Mouse (Mus musculus) kidney, postnatal 0 days (tissue): ENCODE results near the gene Mprip. TPM values are rescaled to one million over a fixed set of nuclear protein-coding genes. Genes with fewer than 3 reads are reported as not detected.
A peak's percentile ranks its signal among the peaks of the same experiment; 100 is the strongest.

Experiments
- ATAC-seq: fragments of 200-750 bp; cut with Nextera tagmentation; replicated peaks from 2 replicates; pipeline ENCODE4 v1.8.0; 2017; ENCODE audit warnings: low read depth, moderate number of reproducible peaks, moderate TSS enrichment, moderate library complexity; ENCODE audit not compliant: low FRiP score
- DNase-seq: peaks from one replicate; pipeline ENCODE4 v3.0.0-alpha.2; 2016; ENCODE audit warnings: low spot score
- H3K27ac ChIP-seq: fragments of 300-500 bp; sonication (generic); 2 replicates; pipeline ENCODE4 v1.5.1; 2014; ENCODE audit warnings: mild to moderate bottlenecking
- H3K27me3 ChIP-seq: fragments of 300-500 bp; sonication (generic); 2 replicates; pipeline ENCODE4 v1.6.1; 2014; ENCODE audit warnings: low read length, mixed read lengths; ENCODE audit not compliant: insufficient read depth
- H3K36me3 ChIP-seq: fragments of 300-500 bp; sonication (generic); 2 replicates; pipeline ENCODE4 v1.6.1; 2014; ENCODE audit warnings: low read length, mixed read lengths; ENCODE audit not compliant: insufficient read depth
- H3K4me1 ChIP-seq: fragments of 300-500 bp; sonication (generic); replicated peaks from 2 replicates; pipeline ENCODE4 v1.6.1; 2014; ENCODE audit warnings: antibody characterized with exemption, low read length, mixed read lengths; ENCODE audit not compliant: insufficient read depth
- H3K4me2 ChIP-seq: fragments of 300-500 bp; sonication (generic); 2 replicates; pipeline ENCODE4 v1.6.1; 2014; ENCODE audit warnings: mild to moderate bottlenecking, low read length, moderate library complexity, mixed read lengths
- H3K4me3 ChIP-seq: fragments of 300-500 bp; sonication (generic); replicated peaks from 2 replicates; pipeline ENCODE4 v1.5.1; 2014; ENCODE audit warnings: low read depth, low read length
- H3K9ac ChIP-seq: fragments of 300-500 bp; sonication (generic); 2 replicates; pipeline ENCODE4 v1.6.1; 2014; ENCODE audit warnings: low read depth, low read length
- H3K9me3 ChIP-seq: fragments of 300-500 bp; sonication (generic); replicated peaks from 2 replicates; pipeline ENCODE4 v1.6.1; 2016; ENCODE audit warnings: low read length, inconsistent platforms, mixed read lengths
- CTCF ChIP-seq: IDR thresholded peaks from 2 replicates; pipeline ENCODE4 v1.5.1; 2016; ENCODE audit warnings: antibody characterized with exemption, low read depth, mild to moderate bottlenecking, moderate library complexity
- WGBS: fragments of 180-500 bp; shearing (Covaris S2); extraction: QIAGEN DNeasy Blood & Tissue Kit; methylation state at CpG from one replicate; pipeline ENCODE4 v1.1.7; 2014; 5-methylcytosine and 5-hydroxymethylcytosine counted together
- polyA plus RNA-seq: library from polyadenylated mRNA; unstranded; fragments of >200 nt; fragmentation: Nextera tagmentation; extraction: Ambion mirVana; gene quantifications from 2 replicates; pipeline ENCODE4 v1.2.1, GENCODE M21; 2015

Mprip gene
- polyA plus RNA-seq, 1 experiment from 2014 or later, result 76.8 TPM

DNA sequence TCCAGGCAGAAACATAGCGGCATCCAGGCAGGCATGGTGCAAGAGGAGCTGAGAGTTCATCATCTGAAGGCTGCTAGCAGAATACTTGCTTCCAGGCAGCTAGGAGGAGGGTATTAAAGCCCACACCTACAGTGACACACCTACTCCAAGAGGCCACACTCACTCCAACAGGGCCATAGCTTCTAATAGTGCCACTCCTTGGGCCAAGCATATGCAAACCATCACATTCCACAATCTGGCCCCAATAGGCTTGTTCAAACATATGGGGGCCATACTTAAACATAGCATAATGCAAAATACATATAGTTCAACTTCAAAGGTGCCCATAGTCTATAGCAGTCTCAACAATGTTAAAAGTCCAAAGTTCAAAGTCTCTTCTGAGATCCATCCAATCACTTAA lies 128.2 kb downstream of the Mprip start:
- no peaks in the 10 kb centered on the region; the same call in 1 of the 2 replicates for H3K4me1 ChIP-seq
- H3K9me3 ChIP-seq, result no peaks in the 10 kb centered on the region
- DNase-seq (no peak), ATAC-seq (no peak)
- H3K36me3 ChIP-seq, result peaks cover 26% of the 10 kb centered on the region
- no peak overlapping the region for H3K9ac ChIP-seq
- 83% methylated on average over 1 of the region's 1 CpGs for WGBS
- no peak overlapping the region for H3K4me2 ChIP-seq
- no peak for TF ChIP-seq CTCF
- H3K4me3 ChIP-seq, result no peak overlapping the region
- H3K27ac ChIP-seq, result no peak overlapping the region
- H3K27me3 ChIP-seq, result no peaks in the 10 kb centered on the region

DNA sequence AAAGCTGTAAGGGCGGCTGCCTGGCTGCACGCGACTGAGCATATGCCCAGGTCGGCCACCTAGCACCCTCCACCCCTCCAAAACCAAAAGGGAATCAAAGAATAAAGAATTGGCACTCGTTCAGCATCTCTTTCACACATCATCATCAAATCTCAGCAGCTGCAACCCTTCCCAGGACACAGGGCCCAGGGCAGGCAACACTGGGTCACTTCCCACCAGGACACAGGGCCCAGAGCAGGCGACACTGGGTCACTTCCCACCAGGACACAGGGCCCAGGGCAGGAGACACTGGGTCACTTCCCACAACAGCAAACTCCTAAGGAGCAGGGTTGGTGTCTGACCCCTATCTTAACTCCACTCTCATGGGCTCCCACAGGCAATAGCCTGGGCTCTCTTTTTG lies 132.3 kb downstream of the Mprip start:
- ATAC-seq, result no peak
- Histone ChIP-seq H3K27ac (no peak overlapping the region), H3K27me3 (no peaks in the 10 kb centered on the region), H3K9ac (no peak overlapping the region), H3K36me3 (peaks cover 46% of the 10 kb centered on the region), H3K4me3 (no peak overlapping the region), H3K4me2 (no peak overlapping the region), H3K9me3 (no peaks in the 10 kb centered on the region), H3K4me1 (no peaks in the 10 kb centered on the region)
- no peak for TF ChIP-seq CTCF
- 88% methylated on average over 6 of the region's 6 CpGs for WGBS
- DNase-seq, result no peak

DNA sequence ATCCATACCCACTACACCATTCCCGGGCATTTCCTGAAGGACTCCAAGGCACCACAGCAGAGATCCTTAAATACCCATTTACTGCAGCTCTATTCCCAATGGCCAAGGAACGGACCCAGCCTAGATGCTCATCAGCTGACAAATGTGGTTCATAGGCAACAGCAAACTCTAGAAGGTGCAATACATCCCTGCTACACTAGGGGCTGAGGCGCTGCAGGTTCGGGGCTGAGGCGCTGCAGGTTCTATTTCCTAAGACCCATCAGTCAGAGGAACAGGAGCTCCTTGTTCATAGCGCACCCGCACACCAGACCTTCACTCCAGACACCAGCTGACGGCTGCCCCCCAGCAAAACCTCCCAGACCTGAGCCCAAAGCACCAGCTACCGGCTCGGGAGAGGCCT lies 139.3 kb downstream of the Mprip start:
- no peaks in the 10 kb centered on the region for H3K9me3 ChIP-seq
- 96% methylated on average over 10 of the region's 10 CpGs for WGBS
- H3K4me2 ChIP-seq, result no peak overlapping the region
- H3K4me3 ChIP-seq, result no peak overlapping the region
- H3K27me3 ChIP-seq, result no peaks in the 10 kb centered on the region
- H3K4me1 ChIP-seq, result no peaks in the 10 kb centered on the region
- no peak for DNase-seq
- H3K9ac ChIP-seq, result no peak overlapping the region
- no peak overlapping the region for H3K27ac ChIP-seq
- H3K36me3 ChIP-seq, result peaks cover 72% of the 10 kb centered on the region
- no peak for ATAC-seq
- peak; percentile 22; the same call in 1 of the 2 replicates for TF ChIP-seq CTCF

DNA sequence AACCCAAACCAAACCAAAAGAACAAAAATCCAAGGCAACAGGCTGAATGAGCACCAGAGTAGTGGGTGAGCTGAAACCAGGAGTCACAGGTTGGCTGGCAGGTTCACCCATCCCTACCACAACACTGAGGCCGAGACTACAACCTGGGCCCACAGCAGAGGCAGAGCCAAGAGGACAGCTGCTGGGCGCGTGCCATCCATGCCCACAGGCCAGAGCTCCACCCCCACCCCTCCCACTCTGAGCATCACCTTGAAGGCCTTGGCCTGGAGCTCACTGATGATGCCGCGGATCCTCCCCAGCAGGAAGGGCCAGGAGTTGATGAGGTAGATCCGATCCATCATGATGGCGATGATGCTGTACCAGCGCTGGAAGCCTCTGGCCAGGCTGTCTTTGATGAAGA lies 140.8 kb downstream of the Mprip start:
- H3K27me3 ChIP-seq, result no peaks in the 10 kb centered on the region
- no peak for TF ChIP-seq CTCF
- no peak for DNase-seq

DNA sequence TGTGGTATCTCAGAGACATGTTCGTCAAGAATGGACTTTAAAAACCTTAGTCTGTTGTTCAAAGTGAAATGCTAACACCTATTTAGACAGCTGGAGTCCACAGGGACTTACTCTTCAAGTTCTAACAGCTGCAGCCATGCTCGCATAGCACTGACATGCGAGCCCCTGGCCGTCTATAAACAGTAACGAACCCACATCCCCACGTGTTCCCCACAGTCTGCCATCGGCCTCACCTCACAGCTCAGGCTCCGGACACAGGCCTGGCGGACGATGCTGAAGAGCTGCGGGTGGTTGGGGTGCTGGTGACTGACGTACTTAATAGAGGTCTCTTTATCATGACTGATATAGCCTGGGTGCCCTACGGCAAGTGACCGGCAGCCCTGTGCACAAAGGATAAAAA lies 142.4 kb downstream of the Mprip start:
- Histone ChIP-seq H3K27ac (no peak overlapping the region), H3K4me3 (no peak overlapping the region), H3K4me1 (peaks cover 1% of the 10 kb centered on the region), H3K9me3 (no peaks in the 10 kb centered on the region), H3K4me2 (no peak overlapping the region), H3K36me3 (peaks cover 77% of the 10 kb centered on the region), H3K9ac (no peak overlapping the region), H3K27me3 (no peaks in the 10 kb centered on the region)
- ATAC-seq, result no peak
- no peak for DNase-seq
- 81% methylated on average over 14 of the region's 14 CpGs for WGBS
- no peak for TF ChIP-seq CTCF

More for the DNA sequence above, 140.8 kb downstream of the Mprip start:
- 97% methylated on average over 8 of the region's 8 CpGs for WGBS
- no peak for ATAC-seq
- no peak overlapping the region for H3K27ac ChIP-seq
- H3K9ac ChIP-seq, result no peak overlapping the region
- H3K36me3 ChIP-seq, result peaks cover 84% of the 10 kb centered on the region
- H3K4me1 ChIP-seq, result no peaks in the 10 kb centered on the region
- no peaks in the 10 kb centered on the region for H3K9me3 ChIP-seq
- H3K4me2 ChIP-seq, result no peak overlapping the region
- H3K4me3 ChIP-seq, result no peak overlapping the region

DNA sequence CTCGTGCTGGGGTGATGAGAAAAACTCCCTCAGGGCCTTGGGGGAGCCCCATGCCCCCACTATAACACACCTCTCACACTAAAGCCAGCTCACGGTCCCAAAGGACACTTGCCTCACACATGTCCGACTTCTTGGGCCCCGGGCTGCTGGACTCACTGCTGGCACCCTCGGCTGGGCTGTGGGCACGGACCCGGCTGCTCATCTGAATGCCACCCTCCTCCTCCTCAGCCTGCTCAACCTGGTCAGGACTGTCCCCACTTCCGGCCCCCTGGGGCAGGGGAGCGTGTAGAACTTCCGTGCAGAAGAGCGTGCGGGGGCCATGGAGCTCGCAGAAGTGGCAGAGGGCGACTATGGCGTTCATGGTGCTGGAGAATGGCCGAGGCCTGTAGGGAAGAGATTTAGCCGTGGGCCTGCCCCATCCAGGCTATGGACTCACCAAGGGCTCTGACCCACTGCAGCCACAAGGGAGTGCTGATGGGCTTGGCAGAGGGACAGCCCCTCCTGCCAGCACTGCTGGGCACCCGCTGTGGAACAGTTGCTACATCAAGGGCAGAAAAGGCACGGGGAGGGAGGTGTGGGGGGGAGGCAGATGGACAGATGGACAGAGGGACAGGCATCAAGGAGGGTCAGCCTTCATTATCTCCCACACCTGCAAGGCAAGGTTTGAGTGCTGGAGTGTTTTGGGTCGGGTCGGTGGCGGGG lies 143.5 kb downstream of the Mprip start:
- H3K9ac ChIP-seq, result no peak overlapping the region
- no peak overlapping the region for H3K4me3 ChIP-seq
- H3K27ac ChIP-seq, result no peak overlapping the region
- peaks cover 8% of the 10 kb centered on the region for H3K4me1 ChIP-seq
- H3K36me3 ChIP-seq, result peaks cover 67% of the 10 kb centered on the region
- DNase-seq (no peak), ATAC-seq (no peak)
- H3K27me3 ChIP-seq, result no peaks in the 10 kb centered on the region
- WGBS, result 86% methylated on average over 22 of the region's 22 CpGs
- no peaks in the 10 kb centered on the region for H3K9me3 ChIP-seq
- TF ChIP-seq CTCF, result no peak
- H3K4me2 ChIP-seq, result no peak overlapping the region

DNA sequence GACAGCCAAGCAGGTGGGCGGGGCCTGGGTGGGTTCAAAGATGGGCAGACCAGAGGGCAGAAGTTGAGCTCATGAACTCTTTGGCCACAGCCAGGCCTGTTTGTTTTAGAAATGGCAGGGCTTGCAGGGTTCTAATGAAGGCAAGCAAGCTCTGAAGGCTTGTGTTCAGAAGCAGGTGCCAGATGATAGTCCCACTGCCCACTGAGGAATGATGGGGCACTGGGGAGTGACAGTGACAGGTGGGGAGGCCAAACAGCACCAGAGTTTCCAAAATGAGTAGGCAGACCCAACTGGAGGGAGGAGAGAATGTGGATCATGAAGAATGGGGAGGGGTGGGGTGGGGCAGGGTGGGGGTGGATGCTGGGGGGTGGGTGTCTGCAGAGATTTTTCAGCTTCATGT lies 144.2 kb downstream of the Mprip start:
- peaks cover 8% of the 10 kb centered on the region for H3K4me1 ChIP-seq
- peaks cover 61% of the 10 kb centered on the region for H3K36me3 ChIP-seq
- WGBS, result 91% methylated on average over 1 of the region's 1 CpGs
- ATAC-seq, result no peak
- H3K4me3 ChIP-seq, result no peak overlapping the region
- no peak overlapping the region for H3K27ac ChIP-seq
- H3K27me3 ChIP-seq, result no peaks in the 10 kb centered on the region
- H3K4me2 ChIP-seq, result no peak overlapping the region
- DNase-seq, result no peak
- TF ChIP-seq CTCF, result no peak
- no peak overlapping the region for H3K9ac ChIP-seq
- no peaks in the 10 kb centered on the region for H3K9me3 ChIP-seq
